Mouse (Mus musculus) MEL (cell line): ENCODE results near the gene D10Wsu102e. TPM values are rescaled to one million over a fixed set of nuclear protein-coding genes. Genes with fewer than 3 reads are reported as not detected.

Experiments
- DNase-seq: peaks from one replicate; pipeline ENCODE4 v3.0.0; 2011; ENCODE audit warnings: low read depth, low spot score
- H3K27ac ChIP-seq: 2 replicates; pipeline ENCODE4 v1.5.1; 2012; ENCODE audit warnings: low read depth, mild to moderate bottlenecking, control low read depth, low read length, moderate library complexity; ENCODE audit not compliant: control insufficient read depth
- H3K27me3 ChIP-seq, 2 experiments: fragments of 150-350 bp in 1 of 2; sonication (generic) in 1 of 2; 2 replicates each; pipeline ENCODE4 v1.6.1; 2012; ENCODE audit warnings: low read length in 2 of 2, mild to moderate bottlenecking in 2 of 2, improper control_type of control experiment in 1 of 2, moderate library complexity in 1 of 2; ENCODE audit not compliant: insufficient read depth in 2 of 2, control insufficient read depth in 1 of 2
- H3K36me3 ChIP-seq, 2 experiments: 2 replicates each; pipeline ENCODE4 v1.6.1; 2012 to 2014; ENCODE audit warnings: low read length in 2 of 2, improper control_type of control experiment in 1 of 2, inconsistent platforms in 1 of 2, mild to moderate bottlenecking in 1 of 2; ENCODE audit not compliant: insufficient read depth in 2 of 2, control insufficient read depth in 1 of 2
- H3K4me1 ChIP-seq, 2 experiments: fragments of 150-350 bp in 1 of 2; sonication (generic) in 1 of 2; 2 replicates each; pipeline ENCODE4 v1.6.1; 2012; ENCODE audit warnings: low read length in 2 of 2, improper control_type of control experiment in 1 of 2, mild to moderate bottlenecking in 1 of 2; ENCODE audit not compliant: insufficient read depth in 2 of 2, control insufficient read depth in 1 of 2
- H3K4me3 ChIP-seq, 2 experiments: fragments of 150-350 bp in 1 of 2; sonication (generic) in 1 of 2; 2 replicates each; pipeline ENCODE4 v1.5.1; 2012; ENCODE audit warnings: low read depth in 2 of 2, low read length in 2 of 2, mild to moderate bottlenecking in 2 of 2, moderate library complexity in 2 of 2, control low read depth in 1 of 2, improper control_type of control experiment in 1 of 2; ENCODE audit not compliant: control insufficient read depth in 1 of 2, insufficient read depth in 1 of 2
- H3K79me2 ChIP-seq: 2 replicates; pipeline ENCODE4 v1.6.1; 2012; ENCODE audit warnings: mild to moderate bottlenecking, low read length, moderate library complexity; ENCODE audit not compliant: control insufficient read depth, poor library complexity, insufficient read depth
- H3K9ac ChIP-seq: 2 replicates; pipeline ENCODE4 v1.6.1; 2012; ENCODE audit warnings: low read depth, mild to moderate bottlenecking, control low read depth, low read length, moderate library complexity; ENCODE audit not compliant: control insufficient read depth, poor library complexity, severe bottlenecking
- H3K9me3 ChIP-seq: fragments of 150-350 bp; sonication (generic); replicated peaks from 2 replicates; pipeline ENCODE4 v1.6.1; 2012; ENCODE audit warnings: mild to moderate bottlenecking, low read length, improper control_type of control experiment, moderate library complexity; ENCODE audit not compliant: insufficient read depth
- CTCF ChIP-seq, 3 experiments: IDR thresholded peaks in 2 of 3; conservative IDR thresholded peaks in 1 of 3; 2 replicates each; pipeline ENCODE4 v1.5.1; 2011 to 2012; ENCODE audit warnings: low read length in 3 of 3, low read depth in 2 of 3, mild to moderate bottlenecking in 2 of 3, improper control_type of control experiment in 1 of 3, inconsistent platforms in 1 of 3, mixed read lengths in 1 of 3, moderate library complexity in 1 of 3; ENCODE audit not compliant: control insufficient read depth in 1 of 3, insufficient read depth in 1 of 3, poor library complexity in 1 of 3, severe bottlenecking in 1 of 3
- E2F4 ChIP-seq: IDR thresholded peaks from 2 replicates; pipeline ENCODE4 v1.6.1; 2011; ENCODE audit warnings: low read depth, low read length, improper control_type of control experiment, borderline replicate concordance
- GABPA ChIP-seq: IDR thresholded peaks from 2 replicates; pipeline ENCODE4 v1.6.1; 2012; ENCODE audit warnings: low read depth, mild to moderate bottlenecking, inconsistent platforms, low read length, improper control_type of control experiment, moderate library complexity
- HCFC1 ChIP-seq: IDR thresholded peaks from 2 replicates; pipeline ENCODE4 v1.6.1; 2012; ENCODE audit warnings: low read depth, mild to moderate bottlenecking, inconsistent platforms, low read length, improper control_type of control experiment, moderate library complexity
- KAT2A ChIP-seq: conservative IDR thresholded peaks from 2 replicates; pipeline ENCODE4 v1.6.1; 2012; ENCODE audit warnings: low read depth, low read length, improper control_type of control experiment, inconsistent platforms
- RAD21 ChIP-seq: IDR thresholded peaks from 2 replicates; pipeline ENCODE4 v1.6.1; 2011; ENCODE audit warnings: mild to moderate bottlenecking, low read depth, low read length, improper control_type of control experiment
- SMC3 ChIP-seq: IDR thresholded peaks from 2 replicates; pipeline ENCODE4 v1.6.1; 2011; ENCODE audit warnings: low read depth, low read length, improper control_type of control experiment
- TAL1 ChIP-seq: IDR thresholded peaks from 2 replicates; pipeline ENCODE4 v1.6.1; 2012; ENCODE audit warnings: mild to moderate bottlenecking, inconsistent platforms, low read length, moderate library complexity, mixed read lengths
- TBP ChIP-seq: IDR thresholded peaks from 2 replicates; pipeline ENCODE4 v1.8.0; 2011; ENCODE audit warnings: low read depth, low read length, improper control_type of control experiment
- UBTF ChIP-seq: IDR thresholded peaks from 2 replicates; pipeline ENCODE4 v1.6.1; 2012; ENCODE audit warnings: low read depth, mild to moderate bottlenecking, inconsistent platforms, low read length, improper control_type of control experiment, moderate library complexity, borderline replicate concordance; ENCODE audit not compliant: insufficient read depth
- USF1 ChIP-seq: IDR thresholded peaks from 2 replicates; pipeline ENCODE4 v1.6.1; 2014; ENCODE audit warnings: low read depth, mild to moderate bottlenecking, inconsistent platforms, low read length, improper control_type of control experiment, moderate library complexity
- ZC3H11A ChIP-seq: IDR thresholded peaks from 2 replicates; pipeline ENCODE4 v1.6.1; 2012; ENCODE audit warnings: low read depth, mild to moderate bottlenecking, inconsistent platforms, low read length, improper control_type of control experiment
- ZKSCAN1 ChIP-seq: IDR thresholded peaks from 2 replicates; pipeline ENCODE4 v1.6.1; 2012; ENCODE audit warnings: low read depth, mild to moderate bottlenecking, inconsistent platforms, low read length, improper control_type of control experiment, moderate library complexity
- ZMIZ1 ChIP-seq: IDR thresholded peaks from 2 replicates; pipeline ENCODE4 v1.6.1; 2012; ENCODE audit warnings: low read depth, mild to moderate bottlenecking, inconsistent platforms, low read length, improper control_type of control experiment, moderate library complexity
- ZNF384 ChIP-seq: IDR thresholded peaks from 2 replicates; pipeline ENCODE4 v1.6.1; 2012; ENCODE audit warnings: low read depth, mild to moderate bottlenecking, inconsistent platforms, low read length, improper control_type of control experiment
- polyA plus RNA-seq, 2 experiments: library from polyadenylated mRNA; stranded (reverse) in 1 of 2; unstranded in 1 of 2; fragments of >175 nt in 1 of 2; fragments of >200 nt in 1 of 2; gene quantifications; 2 replicates each; pipeline versions ENCODE4 v1.2.1 to v1.2.4; 2012; ENCODE audit warnings: low replicate concordance in 2 of 2, low read depth in 1 of 2; ENCODE audit not compliant: insufficient read length in 2 of 2, insufficient read depth in 1 of 2, missing spikeins in 1 of 2
- total RNA-seq: library from RNA; depleted of rRNA; stranded (reverse); fragments of 300-350 nt; gene quantifications from 2 replicates; pipeline ENCODE4 v1.2.3, GENCODE M21; 2012

Gene D10Wsu102e
- total and polyA plus RNA-seq, 3 experiments: 1.9 to 2.7 (median 2.2) TPM

- no peaks in the 10 kb centered on the region for H3K36me3 ChIP-seq
- no peaks in the 10 kb centered on the region for H3K79me2 ChIP-seq
- TF ChIP-seq RAD21: no peak
- TF ChIP-seq KAT2A: no peak
These were observed 137.3 kb downstream of the D10Wsu102e start for GRCm38 (mm10) chr10:83497321-83497720.

GRCm38 (mm10) chr10:83508962-83509660 lies 149.1 kb downstream of the D10Wsu102e start:
- no peaks in the 10 kb centered on the region for H3K9me3 ChIP-seq
- no peaks in the 10 kb centered on the region for H3K27me3 ChIP-seq
- H3K36me3 ChIP-seq: peaks cover 0 to 6% of the 10 kb centered on the region in 2 experiments; a peak in 2 of 4 replicates
- H3K27ac ChIP-seq: no peak overlapping the region
- H3K4me3 ChIP-seq: no peak overlapping the region
- no peak overlapping the region for H3K9ac ChIP-seq
- no peaks in the 10 kb centered on the region for H3K79me2 ChIP-seq
- 0 out of 4 replicates have a peak, but pooled peaks cover 0 to 5% of the 10 kb centered on the region in 2 experiments for H3K4me1 ChIP-seq
- TF ChIP-seq ZNF384 (no peak), ZC3H11A (peak; percentile 42), ZKSCAN1 (no peak), ZMIZ1 (no peak), RAD21 (peak; percentile 61), SMC3 (peak; percentile 44), E2F4 (no peak), TBP (no peak), CTCF (IDR thresholded peaks at IDR 0.05 in 2 of 3, conservative IDR thresholded peaks at IDR 0.05 in 1 of 3; ENCODE audit: control insufficient read depth in 1 of 3, insufficient read depth in 1 of 3, low read depth in 2 of 3, low read length in 3 of 3, poor library complexity in 1 of 3, severe bottlenecking in 1 of 3) (peak; percentile 33 to 64 (median 36)), HCFC1 (no peak), UBTF (no peak), TAL1 (no peak), GABPA (no peak), USF1 (no peak)
- TF ChIP-seq, all 39 proteins: peak for 4
- DNase-seq: peak; percentile 43

More at GRCm38 (mm10) chr10:83497321-83497720, 137.3 kb downstream of the D10Wsu102e start:
- no peak overlapping the region for H3K27ac ChIP-seq
- H3K9me3 ChIP-seq: no peaks in the 10 kb centered on the region
- H3K4me1 ChIP-seq: no peaks in the 10 kb centered on the region
- no peak for DNase-seq
- no peak overlapping the region for H3K9ac ChIP-seq
- H3K27me3 ChIP-seq: no peaks in the 10 kb centered on the region
- H3K4me3 ChIP-seq: no peak overlapping the region
